Mouse (Mus musculus): ENCODE measurements around the gene Sgsm2.

GRCm38 (mm10) chr11:74811538-74811937 lies 85.3 kb downstream of the Sgsm2 start:
- TF ChIP-seq POLR2A (IDR thresholded peaks at IDR 0.05; ENCODE audit: insufficient read depth, low read depth, low read length): no peak
- TF ChIP-seq EP300 (IDR thresholded peaks at IDR 0.05; ENCODE audit: insufficient read depth, low read depth, low read length): no peak
- no peak for TF ChIP-seq CTCF (IDR thresholded peaks at IDR 0.05)
